ENCODE assay signal across 13 mouse cellular contexts in genomic region chr1:192677236-192677635, GRCm38 (mm10).
"Had no signal": no experiment of that assay in that cellular context is flagged by ENCODE, and none has a peak within 500 bp of the region (broad histone marks: within the 10 kb centered on the region; RNA-seq: fewer than 3 reads in every experiment).

No protein-coding gene starts in this region.

- H3K9ac ChIP-seq: kidney, embryonic 15.5 days; limb, embryonic 13.5 days; liver, embryonic 14.5 days; neural tube, embryonic 13.5 days; stomach, embryonic 15.5 days had no signal

- H3K9me3 ChIP-seq: neural tube, embryonic 13.5 days; stomach, embryonic 15.5 days had no signal

- H3K27ac ChIP-seq: kidney, embryonic 15.5 days; limb, embryonic 13.5 days; liver, embryonic 14.5 days; neural tube, embryonic 13.5 days; stomach, embryonic 15.5 days had no signal

- H3K4me2 ChIP-seq: kidney, embryonic 15.5 days; limb, embryonic 13.5 days; neural tube, embryonic 13.5 days; stomach, embryonic 15.5 days had no signal

- H3K27me3 ChIP-seq: kidney, embryonic 15.5 days; limb, embryonic 13.5 days; neural tube, embryonic 13.5 days; stomach, embryonic 15.5 days had no signal

- H3K36me3 ChIP-seq: neural tube, embryonic 13.5 days had no signal

- H3K4me1 ChIP-seq: kidney, embryonic 15.5 days; stomach, embryonic 15.5 days had no signal

- H3K4me3 ChIP-seq: kidney, embryonic 15.5 days; limb, embryonic 13.5 days; neural tube, embryonic 13.5 days; stomach, embryonic 15.5 days had no signal

- ATAC-seq: lung, postnatal 0 days had no signal

- DNase-seq: kidney, adult 18-20 months; kidney, postnatal 14 days; left cerebral cortex, postnatal 4 days; lung, adult 2 months; lung, postnatal 36 days; right cerebral cortex, postnatal 14 days; thymus, postnatal 4 days had no signal
